Mouse (Mus musculus): ENCODE results near the gene Spata31d1b.
"Not testable (repeated sequence)": the region's sequence is repeated elsewhere in the genome, so short reads cannot be mapped to it uniquely, and the experiment has no call there.

The Spata31d1b gene

GRCm38 (mm10) chr13:59711984-59712383 is at the start of gene Spata31d1b:
TSS of gene Spata31d1b (plus strand) at chr13:59712284.
- DNase-seq: not testable (repeated sequence)

GRCm38 (mm10) chr13:59663939-59664712 is 48.0 kb upstream of the Spata31d1b start:
- peak; percentile 37 to 42 for DNase-seq

GRCm38 (mm10) chr13:59667763-59668162 is 44.3 kb upstream of the Spata31d1b start:
- no peak for DNase-seq

- peak in 1 of 2 experiments; percentile 29 for DNase-seq
Measured at GRCm38 (mm10) chr13:59668501-59669093, 43.5 kb upstream of the Spata31d1b start.

GRCm38 (mm10) chr13:59669946-59670345 is 42.1 kb upstream of the Spata31d1b start:
- no peak for DNase-seq

- no peak for DNase-seq
Measured at GRCm38 (mm10) chr13:59671521-59671920, 40.6 kb upstream of the Spata31d1b start.

- DNase-seq: no peak
Measured at GRCm38 (mm10) chr13:59672248-59672647, 39.8 kb upstream of the Spata31d1b start.

- DNase-seq: no peak
Measured at GRCm38 (mm10) chr13:59673597-59673996, 38.5 kb upstream of the Spata31d1b start.

GRCm38 (mm10) chr13:59674215-59674614 is 37.9 kb upstream of the Spata31d1b start:
- no peak for DNase-seq

GRCm38 (mm10) chr13:59674761-59675150 is 37.3 kb upstream of the Spata31d1b start:
- DNase-seq: no peak

- DNase-seq: peak; percentile 24 to 54
Measured at GRCm38 (mm10) chr13:59675151-59676011, 36.7 kb upstream of the Spata31d1b start, which contains the start of gene Golm1. TSS of gene Golm1 (minus strand) at chr13:59675811.

- DNase-seq: no peak
Measured at GRCm38 (mm10) chr13:59676316-59677229, 35.5 kb upstream of the Spata31d1b start.

- DNase-seq: no peak
Measured at GRCm38 (mm10) chr13:59679306-59679705, 32.8 kb upstream of the Spata31d1b start.

GRCm38 (mm10) chr13:59679908-59680307 is 32.2 kb upstream of the Spata31d1b start:
- no peak for DNase-seq

- DNase-seq: no peak
Measured at GRCm38 (mm10) chr13:59682629-59683028, 29.5 kb upstream of the Spata31d1b start.

GRCm38 (mm10) chr13:59685236-59685635 is 26.8 kb upstream of the Spata31d1b start:
- DNase-seq: no peak

GRCm38 (mm10) chr13:59688338-59688770 is 23.7 kb upstream of the Spata31d1b start:
- DNase-seq: peak in 1 of 2 experiments; percentile 20

- DNase-seq: no peak
Measured at GRCm38 (mm10) chr13:59689313-59689712, 22.8 kb upstream of the Spata31d1b start.

GRCm38 (mm10) chr13:59689843-59690242 is 22.2 kb upstream of the Spata31d1b start:
- no peak for DNase-seq

GRCm38 (mm10) chr13:59690576-59690975 is 21.5 kb upstream of the Spata31d1b start:
- no peak for DNase-seq

GRCm38 (mm10) chr13:59691478-59691877 is 20.6 kb upstream of the Spata31d1b start:
- DNase-seq: no peak

GRCm38 (mm10) chr13:59694008-59694407 is 18.1 kb upstream of the Spata31d1b start, which contains the start of gene 4921517D22Rik:
TSS of gene 4921517D22Rik (minus strand) at chr13:59694108.
- DNase-seq: no peak
